Mouse (Mus musculus): Measurements from ENCODE around the gene Chn2. TPM values are rescaled to one million over a fixed set of nuclear protein-coding genes. Genes with fewer than 3 reads are reported as not detected.

The Chn2 gene
- polyA plus RNA-seq, 1 experiment from 2014 or later: 29.2 TPM

GRCm38 (mm10) chr6:54206221-54206738 lies 166.9 kb downstream of the Chn2 start:
- Histone ChIP-seq H3K36me3 (ENCODE audit: control insufficient read depth, insufficient read depth, low read length) (no peaks in the 10 kb centered on the region), H3K27me3 (ENCODE audit: control insufficient read depth, insufficient read depth, low read depth, low read length) (no peaks in the 10 kb centered on the region; the same call in 1 of the 2 replicates), H3K27ac (ENCODE audit: low read length) (no peak overlapping the region), H3K4me3 (ENCODE audit: low read depth, low read length) (no peak overlapping the region), H3K4me1 (ENCODE audit: control insufficient read depth, insufficient read depth, low read length) (peaks cover 6% of the 10 kb centered on the region), H3K9me3 (replicated peaks; ENCODE audit: control insufficient read depth, low read length, poor library complexity, severe bottlenecking) (no peaks in the 10 kb centered on the region), H3K4me2 (ENCODE audit: low read length) (no peak overlapping the region), H3K9ac (ENCODE audit: low read depth, low read length) (no peak overlapping the region)
- no peak for ATAC-seq
- WGBS: 24% methylated on average over 6 of the region's 6 CpGs

GRCm38 (mm10) chr6:54208786-54209185 lies 169.4 kb downstream of the Chn2 start:
- whole genome bisulfite sequencing: 77% methylated on average over 8 of the region's 8 CpGs
- H3K9ac ChIP-seq (ENCODE audit: low read depth, low read length): no peak overlapping the region
- H3K27ac ChIP-seq (ENCODE audit: low read length): no peak overlapping the region
- H3K4me3 ChIP-seq (ENCODE audit: low read depth, low read length): no peak overlapping the region
- no peaks in the 10 kb centered on the region for H3K36me3 ChIP-seq (ENCODE audit: control insufficient read depth, insufficient read depth, low read length)
- peaks cover 6% of the 10 kb centered on the region for H3K4me1 ChIP-seq (ENCODE audit: control insufficient read depth, insufficient read depth, low read length)
- no peaks in the 10 kb centered on the region; the same call in 1 of the 2 replicates for H3K27me3 ChIP-seq (ENCODE audit: control insufficient read depth, insufficient read depth, low read depth, low read length)
- H3K4me2 ChIP-seq (ENCODE audit: low read length): no peak overlapping the region
- ATAC-seq: no peak
- no peaks in the 10 kb centered on the region for H3K9me3 ChIP-seq (replicated peaks; ENCODE audit: control insufficient read depth, low read length, poor library complexity, severe bottlenecking)

GRCm38 (mm10) chr6:54210971-54211370 lies 171.6 kb downstream of the Chn2 start:
- WGBS: 27% methylated on average over 4 of the region's 4 CpGs
- no peak for ATAC-seq
- Histone ChIP-seq H3K27me3 (ENCODE audit: control insufficient read depth, insufficient read depth, low read depth, low read length) (no peaks in the 10 kb centered on the region; the same call in 1 of the 2 replicates), H3K36me3 (ENCODE audit: control insufficient read depth, insufficient read depth, low read length) (no peaks in the 10 kb centered on the region), H3K4me3 (ENCODE audit: low read depth, low read length) (no peak overlapping the region), H3K4me2 (ENCODE audit: low read length) (no peak overlapping the region), H3K4me1 (ENCODE audit: control insufficient read depth, insufficient read depth, low read length) (peaks cover 3% of the 10 kb centered on the region; the same call in 1 of the 2 replicates), H3K9me3 (replicated peaks; ENCODE audit: control insufficient read depth, low read length, poor library complexity, severe bottlenecking) (no peaks in the 10 kb centered on the region), H3K9ac (ENCODE audit: low read depth, low read length) (no peak overlapping the region), H3K27ac (ENCODE audit: low read length) (no peak overlapping the region)

GRCm38 (mm10) chr6:54211939-54212338 lies 172.6 kb downstream of the Chn2 start:
- H3K9me3 ChIP-seq (replicated peaks; ENCODE audit: control insufficient read depth, low read length, poor library complexity, severe bottlenecking): no peaks in the 10 kb centered on the region
- no peaks in the 10 kb centered on the region; the same call in none of the 2 replicates for H3K27me3 ChIP-seq (ENCODE audit: control insufficient read depth, insufficient read depth, low read depth, low read length)
- no peak overlapping the region for H3K27ac ChIP-seq (ENCODE audit: low read length)
- 72% methylated on average over 7 of the region's 7 CpGs for WGBS
- H3K9ac ChIP-seq (ENCODE audit: low read depth, low read length): no peak overlapping the region
- H3K4me1 ChIP-seq (ENCODE audit: control insufficient read depth, insufficient read depth, low read length): no peaks in the 10 kb centered on the region
- no peak for ATAC-seq
- H3K4me3 ChIP-seq (ENCODE audit: low read depth, low read length): no peak overlapping the region
- H3K36me3 ChIP-seq (ENCODE audit: control insufficient read depth, insufficient read depth, low read length): no peaks in the 10 kb centered on the region
- H3K4me2 ChIP-seq (ENCODE audit: low read length): no peak overlapping the region

GRCm38 (mm10) chr6:54213743-54214142 lies 174.4 kb downstream of the Chn2 start:
- Histone ChIP-seq H3K4me3 (ENCODE audit: low read depth, low read length) (no peak overlapping the region), H3K9ac (ENCODE audit: low read depth, low read length) (no peak overlapping the region), H3K27me3 (ENCODE audit: control insufficient read depth, insufficient read depth, low read depth, low read length) (no peaks in the 10 kb centered on the region; the same call in none of the 2 replicates), H3K27ac (ENCODE audit: low read length) (no peak overlapping the region), H3K4me2 (ENCODE audit: low read length) (no peak overlapping the region), H3K36me3 (ENCODE audit: control insufficient read depth, insufficient read depth, low read length) (no peaks in the 10 kb centered on the region), H3K4me1 (ENCODE audit: control insufficient read depth, insufficient read depth, low read length) (no peaks in the 10 kb centered on the region), H3K9me3 (replicated peaks; ENCODE audit: control insufficient read depth, low read length, poor library complexity, severe bottlenecking) (no peaks in the 10 kb centered on the region)
- 91% methylated on average over 7 of the region's 7 CpGs for WGBS
- ATAC-seq: no peak

- Histone ChIP-seq H3K4me1 (ENCODE audit: control insufficient read depth, insufficient read depth, low read length) (no peaks in the 10 kb centered on the region), H3K36me3 (ENCODE audit: control insufficient read depth, insufficient read depth, low read length) (0 out of 2 replicates have a peak, but pooled peaks cover 3% of the 10 kb centered on the region), H3K27ac (ENCODE audit: low read length) (no peak overlapping the region), H3K27me3 (ENCODE audit: control insufficient read depth, insufficient read depth, low read depth, low read length) (no peaks in the 10 kb centered on the region; the same call in 1 of the 2 replicates), H3K4me2 (ENCODE audit: low read length) (no peak overlapping the region), H3K4me3 (ENCODE audit: low read depth, low read length) (no peak overlapping the region), H3K9me3 (replicated peaks; ENCODE audit: control insufficient read depth, low read length, poor library complexity, severe bottlenecking) (no peaks in the 10 kb centered on the region), H3K9ac (ENCODE audit: low read depth, low read length) (no peak overlapping the region)
- WGBS: 86% methylated on average over 8 of the region's 8 CpGs
- ATAC-seq: no peak
Observed at GRCm38 (mm10) chr6:54215636-54216035, 176.3 kb downstream of the Chn2 start.

GRCm38 (mm10) chr6:54216512-54216911 lies 177.2 kb downstream of the Chn2 start:
- 90% methylated on average over 5 of the region's 5 CpGs for WGBS
- no peak overlapping the region for H3K9ac ChIP-seq (ENCODE audit: low read depth, low read length)
- no peak overlapping the region for H3K4me3 ChIP-seq (ENCODE audit: low read depth, low read length)

GRCm38 (mm10) chr6:54220124-54220523 lies 180.8 kb downstream of the Chn2 start:
- no peak overlapping the region for H3K4me2 ChIP-seq (ENCODE audit: low read length)
- no peaks in the 10 kb centered on the region; the same call in none of the 2 replicates for H3K27me3 ChIP-seq (ENCODE audit: control insufficient read depth, insufficient read depth, low read depth, low read length)
- no peaks in the 10 kb centered on the region for H3K9me3 ChIP-seq (replicated peaks; ENCODE audit: control insufficient read depth, low read length, poor library complexity, severe bottlenecking)
- H3K9ac ChIP-seq (ENCODE audit: low read depth, low read length): no peak overlapping the region
- ATAC-seq: no peak
- H3K4me3 ChIP-seq (ENCODE audit: low read depth, low read length): no peak overlapping the region
- H3K4me1 ChIP-seq (ENCODE audit: control insufficient read depth, insufficient read depth, low read length): peaks cover 7% of the 10 kb centered on the region
- no peak overlapping the region for H3K27ac ChIP-seq (ENCODE audit: low read length)
- WGBS: 95% methylated on average over 14 of the region's 14 CpGs
- 0 out of 2 replicates have a peak, but pooled peaks cover 3% of the 10 kb centered on the region for H3K36me3 ChIP-seq (ENCODE audit: control insufficient read depth, insufficient read depth, low read length)

More at GRCm38 (mm10) chr6:54216512-54216911, 177.2 kb downstream of the Chn2 start:
- Histone ChIP-seq H3K4me2 (ENCODE audit: low read length) (no peak overlapping the region), H3K36me3 (ENCODE audit: control insufficient read depth, insufficient read depth, low read length) (0 out of 2 replicates have a peak, but pooled peaks cover 3% of the 10 kb centered on the region), H3K27ac (ENCODE audit: low read length) (no peak overlapping the region), H3K4me1 (ENCODE audit: control insufficient read depth, insufficient read depth, low read length) (no peaks in the 10 kb centered on the region), H3K27me3 (ENCODE audit: control insufficient read depth, insufficient read depth, low read depth, low read length) (no peaks in the 10 kb centered on the region; the same call in 1 of the 2 replicates), H3K9me3 (replicated peaks; ENCODE audit: control insufficient read depth, low read length, poor library complexity, severe bottlenecking) (no peaks in the 10 kb centered on the region)
- ATAC-seq: no peak

- H3K4me1 ChIP-seq (ENCODE audit: control insufficient read depth, insufficient read depth, low read length): peaks cover 9% of the 10 kb centered on the region
- 0 out of 2 replicates have a peak, but pooled peaks cover 3% of the 10 kb centered on the region for H3K36me3 ChIP-seq (ENCODE audit: control insufficient read depth, insufficient read depth, low read length)
- no peak overlapping the region for H3K27ac ChIP-seq (ENCODE audit: low read length)
- H3K4me3 ChIP-seq (ENCODE audit: low read depth, low read length): no peak overlapping the region
- no peaks in the 10 kb centered on the region for H3K9me3 ChIP-seq (replicated peaks; ENCODE audit: control insufficient read depth, low read length, poor library complexity, severe bottlenecking)
- no peaks in the 10 kb centered on the region; the same call in 1 of the 2 replicates for H3K27me3 ChIP-seq (ENCODE audit: control insufficient read depth, insufficient read depth, low read depth, low read length)
- H3K9ac ChIP-seq (ENCODE audit: low read depth, low read length): no peak overlapping the region
- no peak for ATAC-seq
- H3K4me2 ChIP-seq (ENCODE audit: low read length): no peak overlapping the region
- 95% methylated on average over 4 of the region's 4 CpGs for WGBS
Observed at GRCm38 (mm10) chr6:54223529-54223928, 184.2 kb downstream of the Chn2 start.

Measured in midbrain, embryonic 16.5 days (tissue).